Mouse (Mus musculus) ovary, postnatal 36 days (tissue): ENCODE data around the gene Pde1c.

ENCODE experiments used
- DNase-seq: peaks from one replicate; pipeline ENCODE4 v3.0.0; 2022; ENCODE audit warnings: low spot score, mixed read lengths

Gene Pde1c

DNA sequence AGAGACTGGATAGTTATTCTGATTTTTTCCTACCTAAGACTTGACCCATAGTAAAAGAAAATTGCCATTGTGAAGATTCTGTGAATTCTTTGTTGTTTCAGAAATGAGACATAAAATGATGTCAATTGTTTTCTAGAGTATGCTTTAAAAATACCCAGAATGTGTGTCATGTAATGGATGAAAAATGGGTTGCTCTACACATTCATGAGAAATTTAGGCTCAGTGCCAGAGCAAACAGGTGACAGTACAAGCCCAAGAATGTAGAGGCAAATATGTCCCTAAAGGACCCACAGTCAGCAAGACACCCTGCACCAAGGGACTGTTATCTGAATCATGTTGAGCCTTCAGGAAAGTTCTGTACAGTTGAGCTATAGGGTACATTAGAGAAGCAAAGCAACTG, 500.4 kb downstream of the Pde1c start:
- no peak for DNase-seq

DNA sequence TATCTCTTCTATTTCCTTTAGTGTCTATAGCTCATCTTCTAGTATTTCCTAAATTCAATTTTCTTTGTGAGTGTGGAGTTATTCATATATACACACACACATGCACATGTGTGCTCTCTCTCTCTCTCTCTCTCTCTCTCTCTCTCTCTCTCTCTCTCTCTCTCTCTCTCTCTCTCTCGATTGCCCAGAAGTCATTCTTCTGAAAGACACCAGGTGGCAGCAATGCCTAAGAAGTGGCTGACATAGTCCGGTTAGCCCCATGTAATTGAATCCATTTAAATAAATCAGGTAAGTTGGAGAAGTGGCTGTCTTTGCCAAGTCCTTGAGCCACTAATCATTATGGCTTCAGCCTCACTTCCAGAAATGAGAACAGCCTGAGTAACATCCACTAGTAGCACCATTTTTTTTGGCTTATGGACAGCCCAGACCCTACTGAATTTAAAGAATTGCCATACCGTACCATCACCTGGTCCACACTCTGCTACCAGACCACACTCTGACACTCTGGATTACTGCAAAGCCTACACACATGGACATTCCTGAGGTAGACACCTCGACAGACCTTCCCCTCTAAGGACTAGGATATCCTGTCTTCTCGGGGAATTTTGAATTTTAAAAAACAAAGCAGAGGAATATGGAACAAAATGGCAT, 502.1 kb downstream of the Pde1c start:
- DNase-seq = peak; percentile 5

DNA sequence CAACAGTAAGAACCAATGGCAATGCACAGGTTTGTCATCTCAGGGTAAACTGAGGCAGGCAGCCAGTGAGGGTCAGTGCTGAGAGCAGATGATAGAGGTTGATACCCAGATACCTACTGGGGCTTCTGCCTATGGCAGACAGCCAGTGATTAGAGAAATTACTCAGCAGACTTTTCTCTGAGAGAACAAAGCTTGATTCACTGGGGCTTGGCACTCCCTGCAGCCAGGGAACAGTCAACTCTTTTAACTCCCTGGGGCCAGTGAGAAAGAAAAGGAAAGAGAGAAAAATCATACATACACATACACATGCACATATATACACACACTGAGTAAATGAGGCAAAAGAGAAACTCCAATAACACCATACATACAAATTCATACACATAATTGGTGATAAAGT, 505.2 kb downstream of the Pde1c start:
- DNase-seq = no peak

DNA sequence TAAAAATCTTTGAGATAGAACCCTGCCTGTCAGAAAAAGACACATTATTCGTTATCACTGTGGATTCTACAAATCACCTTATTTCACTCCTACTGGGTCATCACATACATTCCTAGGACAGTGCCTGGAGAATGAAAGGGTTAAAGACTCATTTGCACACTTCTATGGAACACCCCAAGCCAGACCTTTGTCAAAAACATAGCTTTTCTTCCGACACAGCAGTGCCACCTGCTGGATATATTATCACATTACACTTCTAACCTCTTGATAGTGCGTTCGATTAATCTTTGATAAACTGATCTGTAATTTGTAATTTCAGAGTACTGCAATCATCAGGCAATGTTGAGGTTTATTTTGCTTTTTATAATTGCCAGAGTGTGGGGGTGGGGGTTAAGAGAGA, 519.8 kb downstream of the Pde1c start:
- no peak for DNase-seq

DNA sequence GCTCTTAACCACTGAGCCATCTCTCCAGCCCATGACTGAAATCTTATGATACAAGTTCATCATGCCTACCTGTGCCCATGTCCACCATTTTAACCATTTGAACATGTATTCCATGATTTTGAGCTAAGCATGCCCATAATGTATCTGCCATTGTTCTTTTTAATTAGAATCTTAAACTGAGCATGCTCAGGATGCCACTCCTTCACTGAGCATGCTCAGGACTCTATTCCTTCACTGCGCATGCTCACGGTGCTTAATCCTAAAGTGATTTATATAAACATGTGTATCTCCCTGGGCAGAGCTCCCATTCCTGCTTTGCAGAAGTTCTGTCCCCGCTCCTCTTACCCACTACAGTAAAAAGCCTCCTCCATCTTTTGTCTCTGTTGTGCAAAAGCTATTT, 520.3 kb downstream of the Pde1c start:
- no peak for DNase-seq

DNA sequence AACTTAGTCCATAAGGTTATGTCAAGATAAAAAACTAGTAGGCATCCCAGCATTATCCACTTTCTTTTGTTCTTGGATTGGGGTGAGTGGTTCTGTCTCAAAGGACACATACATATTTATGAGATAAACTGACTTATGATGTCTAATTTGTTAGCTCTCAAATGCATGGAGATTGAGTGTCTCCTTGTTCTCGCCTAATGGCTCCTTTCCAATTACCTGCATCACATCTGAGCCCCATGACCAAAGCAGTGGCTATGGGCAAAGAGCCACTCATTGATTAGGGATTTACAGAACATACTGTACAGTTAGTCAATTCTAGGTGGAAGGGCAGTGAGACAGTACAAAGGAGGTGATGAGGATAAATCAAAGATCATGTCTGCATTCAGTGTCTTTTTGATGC, 524.2 kb downstream of the Pde1c start:
- DNase-seq = no peak

DNA sequence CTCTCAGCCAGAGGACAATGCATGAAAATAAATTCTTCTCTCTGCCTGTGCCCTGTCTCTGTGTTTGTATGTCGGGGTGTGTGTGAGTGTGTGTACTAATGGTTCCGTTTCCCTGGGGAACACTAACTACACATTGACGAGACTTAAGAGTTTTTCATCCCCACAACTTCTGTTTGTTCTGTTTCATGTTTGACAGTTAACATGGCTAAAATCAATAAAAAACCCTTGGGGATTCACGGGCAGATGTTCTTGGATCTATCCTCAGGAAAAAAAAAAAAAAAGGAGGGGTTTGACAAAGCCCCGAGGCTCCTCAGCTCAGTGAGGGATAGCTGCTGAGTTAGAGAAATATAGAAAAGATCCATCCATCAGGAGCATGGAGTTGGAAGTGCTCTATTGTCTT, 524.6 kb downstream of the Pde1c start:
- no peak for DNase-seq

DNA sequence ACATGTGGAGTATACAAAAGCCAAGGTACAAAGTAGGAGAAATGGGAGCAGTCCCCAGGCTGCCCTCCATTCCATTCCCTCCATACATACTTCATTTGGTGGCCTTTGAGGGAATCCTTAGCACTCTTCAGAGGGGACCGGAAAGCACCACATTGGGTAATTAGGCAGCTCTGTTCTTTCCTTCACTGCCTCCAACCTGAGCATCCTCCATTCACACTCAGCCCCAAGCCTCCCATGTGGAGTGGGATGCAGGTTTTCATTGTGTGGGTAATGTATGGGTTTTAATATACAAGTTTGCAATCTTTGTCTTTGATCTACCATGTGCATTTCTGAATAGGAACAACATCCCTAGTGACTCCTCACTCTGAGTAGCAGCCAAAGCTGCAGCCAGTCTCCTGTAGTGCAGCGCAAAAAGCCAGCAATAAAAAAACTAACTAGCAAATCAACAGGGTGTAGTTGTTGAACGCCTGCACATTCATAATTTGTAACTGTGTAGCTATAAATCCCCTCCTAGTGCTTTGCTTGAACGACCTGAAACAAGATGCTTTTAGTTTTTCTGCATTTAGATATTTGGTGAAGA, 529.3 kb downstream of the Pde1c start:
- no peak for DNase-seq

DNA sequence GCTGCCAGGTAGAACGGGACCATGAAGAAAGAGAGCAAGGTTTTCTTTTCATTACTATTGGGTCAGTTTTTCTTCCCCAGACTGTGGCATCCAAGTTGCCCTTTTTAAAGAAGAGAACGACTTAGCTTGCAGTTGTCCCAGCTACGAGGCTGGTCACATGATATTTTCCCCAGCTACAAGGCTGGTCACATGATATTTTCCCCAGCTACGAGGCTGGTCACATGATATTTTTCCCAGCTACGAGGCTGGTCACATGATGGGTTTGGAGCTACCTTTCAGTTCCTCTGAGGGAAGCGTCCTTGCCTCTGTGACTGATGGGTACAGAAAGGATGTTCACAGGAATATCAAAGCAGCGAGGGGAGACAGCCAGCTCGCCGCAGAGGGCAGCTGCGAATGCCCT, 533.8 kb downstream of the Pde1c start:
- no peak for DNase-seq

DNA sequence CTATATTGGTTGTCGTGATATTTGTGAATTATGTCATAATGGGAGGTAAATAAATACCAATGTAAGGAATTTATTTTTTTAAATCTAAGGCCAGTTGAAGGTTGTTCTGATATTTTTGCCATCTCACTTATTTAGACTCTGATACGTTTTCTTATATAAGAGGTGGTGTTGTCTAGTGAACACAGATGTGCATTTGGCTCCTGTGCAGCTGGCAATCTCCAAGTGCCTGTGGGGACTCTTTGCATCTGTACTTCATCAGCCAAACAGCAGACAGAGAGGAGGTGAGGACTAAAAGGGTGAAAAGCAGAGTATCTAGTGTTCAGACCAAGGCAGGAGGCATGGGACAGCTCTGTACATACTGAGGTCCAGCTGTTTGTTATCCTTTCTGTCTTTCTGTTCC, 536.7 kb downstream of the Pde1c start:
- DNase-seq = no peak

DNA sequence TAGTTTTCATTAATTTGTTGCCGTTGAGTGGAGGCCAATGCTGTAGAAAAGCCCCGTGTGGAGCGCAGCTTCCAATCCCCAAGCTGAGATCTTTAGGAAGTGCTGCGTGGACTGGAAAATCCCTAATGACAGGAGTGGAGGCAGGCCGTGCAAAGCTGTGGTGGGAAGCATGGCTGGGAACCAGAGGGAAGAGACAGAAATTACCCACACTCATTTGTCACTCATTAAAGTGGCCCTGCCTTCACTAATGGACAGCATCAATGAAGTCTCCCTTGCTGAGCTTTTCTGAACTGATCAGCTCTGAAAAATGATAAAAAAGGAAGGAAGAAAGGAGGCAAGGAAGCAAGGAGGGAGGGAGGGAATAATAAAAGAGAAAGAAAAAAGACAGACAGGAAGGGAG, 538.9 kb downstream of the Pde1c start:
- no peak for DNase-seq

DNA sequence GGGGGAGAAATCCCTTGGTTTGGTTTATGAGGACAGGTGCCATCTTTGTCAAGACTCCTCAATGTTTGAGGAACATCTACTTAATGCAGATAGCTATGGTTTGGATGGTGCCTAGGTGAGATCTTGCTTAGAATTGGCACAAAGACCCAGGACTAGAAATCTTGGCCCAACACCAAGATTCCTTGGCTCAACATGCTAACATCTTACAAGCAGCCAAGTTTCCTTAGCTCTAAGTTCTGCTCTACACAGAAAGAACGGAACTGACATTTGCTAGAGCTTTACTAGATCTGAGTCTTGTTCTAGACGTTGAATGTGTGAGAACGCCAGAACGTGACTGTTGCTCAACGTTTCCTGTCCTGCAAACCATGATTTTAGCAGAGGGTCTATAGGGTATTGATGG, 540.9 kb downstream of the Pde1c start:
- no peak for DNase-seq

DNA sequence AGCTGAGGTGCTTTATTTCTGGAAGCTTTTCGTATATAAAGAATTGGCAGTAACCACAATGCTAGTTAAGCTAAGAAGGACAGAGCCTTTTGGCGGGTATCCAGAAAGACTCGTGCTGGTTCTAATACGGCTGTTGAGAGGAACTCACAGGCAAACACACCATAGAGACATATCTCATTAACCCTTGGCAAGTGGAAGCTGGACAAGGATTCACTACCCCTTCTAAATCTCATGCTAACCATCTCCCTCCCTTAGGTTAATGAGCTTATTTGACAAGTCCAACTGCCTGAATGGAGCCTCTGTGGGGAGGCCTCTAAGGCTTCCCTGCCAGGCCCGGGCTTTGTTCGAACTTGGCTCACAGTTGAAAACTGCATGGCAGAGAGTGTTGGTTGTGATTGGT, 541.6 kb downstream of the Pde1c start:
- no peak for DNase-seq

DNA sequence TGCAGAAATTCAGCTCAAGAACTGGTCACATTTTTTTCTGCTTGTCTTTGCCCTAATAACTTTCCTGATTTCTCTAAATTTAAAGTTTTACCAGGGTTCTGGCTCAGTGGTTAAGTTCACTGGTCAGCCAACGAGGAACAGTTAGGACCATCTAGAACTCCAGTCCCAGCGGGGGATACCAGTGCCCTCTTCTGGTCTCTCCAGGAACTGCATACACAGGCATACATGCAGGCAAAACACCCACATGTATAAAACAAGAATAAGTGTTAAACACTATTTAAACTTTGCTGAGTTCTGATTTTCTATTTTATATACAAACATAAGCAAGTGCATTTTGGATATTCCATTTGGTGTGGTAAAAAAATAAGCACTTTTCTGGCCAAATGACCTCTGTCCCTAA, 543.4 kb downstream of the Pde1c start:
- no peak for DNase-seq
